9 mouse cellular contexts compared by ENCODE assay signal in genomic region chr16:97670131-97671038, GRCm38 (mm10). TPM values are rescaled to one million over a fixed set of nuclear protein-coding genes. Genes with fewer than 3 reads are reported as not detected.
DNase-seq lines count a peak whose midpoint lies in the region; ATAC-seq and TF ChIP-seq lines count a peak whose summit lies in the region.
"Had no signal": no experiment of that assay in that cellular context is flagged by ENCODE, and none has a peak within 500 bp of the region (broad histone marks: within the 10 kb centered on the region; RNA-seq: fewer than 3 reads in every experiment).

No protein-coding gene starts in this region.

- no peak for ATAC-seq in liver, postnatal 0 days
- ATAC-seq in liver, embryonic 11.5 days (replicated peaks; ENCODE audit: low FRiP score), result no peak
- ATAC-seq in forebrain, embryonic 11.5 days (replicated peaks; ENCODE audit: low FRiP score), result no peak
- no peak for ATAC-seq in midbrain, embryonic 13.5 days

- H3K4me1 ChIP-seq in liver, postnatal 0 days (ENCODE audit: insufficient read depth), result no peaks in the 10 kb centered on the region
- no peaks in the 10 kb centered on the region for H3K4me1 ChIP-seq in liver, embryonic 11.5 days (replicated peaks; ENCODE audit: control insufficient read depth, insufficient read depth, low read length)
- H3K4me1 ChIP-seq in forebrain, embryonic 11.5 days (replicated peaks; ENCODE audit: control insufficient read depth, insufficient read depth, low read length), result no peaks in the 10 kb centered on the region
- H3K4me1 ChIP-seq in midbrain, embryonic 13.5 days (replicated peaks), result no peaks in the 10 kb centered on the region
- H3K4me1 ChIP-seq: neural tube, embryonic 13.5 days had no signal

- 63% methylated on average over 8 of the region's 8 CpGs for WGBS in liver, postnatal 0 days (ENCODE audit: insufficient replicate concordance)
- 78% methylated on average over 8 of the region's 8 CpGs for WGBS in liver, embryonic 11.5 days
- 84% methylated on average over 8 of the region's 8 CpGs for WGBS in forebrain, embryonic 11.5 days
- 86% methylated on average over 8 of the region's 8 CpGs for WGBS in midbrain, embryonic 13.5 days

- no peak overlapping the region for H3K4me3 ChIP-seq in liver, postnatal 0 days (ENCODE audit: low read depth, low read length)
- no peak overlapping the region for H3K4me3 ChIP-seq in liver, embryonic 11.5 days (ENCODE audit: low read depth, low read length)
- no peak overlapping the region for H3K4me3 ChIP-seq in forebrain, embryonic 11.5 days (ENCODE audit: low read depth, low read length)
- no peak overlapping the region for H3K4me3 ChIP-seq in midbrain, embryonic 13.5 days (replicated peaks)
- H3K4me3 ChIP-seq: neural tube, embryonic 13.5 days had no signal

- no peak overlapping the region for H3K4me2 ChIP-seq in liver, postnatal 0 days (ENCODE audit: low read depth, low read length)
- no peak overlapping the region for H3K4me2 ChIP-seq in liver, embryonic 11.5 days
- H3K4me2 ChIP-seq in forebrain, embryonic 11.5 days (ENCODE audit: low read depth, low read length, severe bottlenecking), result no peak overlapping the region
- H3K4me2 ChIP-seq in midbrain, embryonic 13.5 days (replicated peaks), result no peak overlapping the region
- H3K4me2 ChIP-seq: neural tube, embryonic 13.5 days had no signal

- peak; percentile 39 for TF ChIP-seq CTCF in liver, postnatal 0 days (IDR thresholded peaks at IDR 0.05; ENCODE audit: low read depth)

- no peak overlapping the region for H3K27ac ChIP-seq in liver, postnatal 0 days (ENCODE audit: low read depth)
- H3K27ac ChIP-seq in liver, embryonic 11.5 days (ENCODE audit: low read depth, low read length), result no peak overlapping the region
- H3K27ac ChIP-seq in forebrain, embryonic 11.5 days (ENCODE audit: low read depth, low read length), result no peak overlapping the region
- H3K27ac ChIP-seq in midbrain, embryonic 13.5 days, result no peak overlapping the region
- H3K27ac ChIP-seq: neural tube, embryonic 13.5 days had no signal

- H3K9ac ChIP-seq in liver, postnatal 0 days (replicated peaks), result no peak overlapping the region
- H3K9ac ChIP-seq in liver, embryonic 11.5 days (ENCODE audit: low read depth, low read length), result no peak overlapping the region
- no peak overlapping the region for H3K9ac ChIP-seq in forebrain, embryonic 11.5 days (ENCODE audit: low read length)
- no peak overlapping the region for H3K9ac ChIP-seq in midbrain, embryonic 13.5 days (replicated peaks)
- H3K9ac ChIP-seq: neural tube, embryonic 13.5 days had no signal

- H3K9me3 ChIP-seq in liver, postnatal 0 days (ENCODE audit: low read length), result no peaks in the 10 kb centered on the region
- H3K9me3 ChIP-seq in liver, embryonic 11.5 days (ENCODE audit: control insufficient read depth, low read length), result no peaks in the 10 kb centered on the region
- H3K9me3 ChIP-seq in forebrain, embryonic 11.5 days (ENCODE audit: control insufficient read depth, low read length), result no peaks in the 10 kb centered on the region
- H3K9me3 ChIP-seq in midbrain, embryonic 13.5 days, result no peaks in the 10 kb centered on the region
- H3K9me3 ChIP-seq: neural tube, embryonic 13.5 days had no signal

- no peaks in the 10 kb centered on the region for H3K27me3 ChIP-seq in liver, postnatal 0 days (ENCODE audit: insufficient read depth, low read length)
- H3K27me3 ChIP-seq in liver, embryonic 11.5 days (replicated peaks; ENCODE audit: control insufficient read depth, insufficient read depth, low read length), result no peaks in the 10 kb centered on the region
- H3K27me3 ChIP-seq in forebrain, embryonic 11.5 days (ENCODE audit: control insufficient read depth, insufficient read depth, low read length), result no peaks in the 10 kb centered on the region
- H3K27me3 ChIP-seq in midbrain, embryonic 13.5 days, result no peaks in the 10 kb centered on the region
- H3K27me3 ChIP-seq: neural tube, embryonic 13.5 days had no signal

- no peak for TF ChIP-seq EP300 in liver, postnatal 0 days (IDR thresholded peaks at IDR 0.05; ENCODE audit: low read depth)

- no peaks in the 10 kb centered on the region for H3K36me3 ChIP-seq in liver, postnatal 0 days (replicated peaks; ENCODE audit: insufficient read depth, low read length)
- H3K36me3 ChIP-seq in liver, embryonic 11.5 days (ENCODE audit: control insufficient read depth, insufficient read depth, low read length), result no peaks in the 10 kb centered on the region
- H3K36me3 ChIP-seq in forebrain, embryonic 11.5 days (ENCODE audit: control insufficient read depth, insufficient read depth, low read length), result no peaks in the 10 kb centered on the region
- no peaks in the 10 kb centered on the region for H3K36me3 ChIP-seq in midbrain, embryonic 13.5 days
- H3K36me3 ChIP-seq: neural tube, embryonic 13.5 days had no signal

- no peak for DNase-seq in liver, postnatal 0 days
- DNase-seq in liver, embryonic 11.5 days (ENCODE audit: low spot score), result no peak
- peak; percentile 51 to 57 for DNase-seq in cerebellum, postnatal 14 days
- peak; percentile 38 for DNase-seq in kidney, postnatal 14 days
- peak; percentile 9 for DNase-seq in right cerebral cortex, postnatal 25 days
- no peak for DNase-seq in forebrain, embryonic 11.5 days (ENCODE audit: low spot score)
- DNase-seq in adrenal gland, adult 8-10 months, result no peak

RNA-seq across cellular contexts. Expression of gene Tmprss2, which starts 59.4 kb away (rescaled TPM):
- 2.8 and 4.3 TPM in 2 replicates for polyA plus RNA-seq in liver, postnatal 0 days (2015; fragmentation: Nextera tagmentation; extraction: Ambion mirVana)
- 2.5 and 3.0 TPM in 2 replicates for polyA plus RNA-seq in liver, embryonic 11.5 days (2014; fragmentation: Nextera tagmentation; extraction: Ambion mirVana)
- polyA plus RNA-seq in forebrain, embryonic 11.5 days (2014; fragmentation: Nextera tagmentation; extraction: Ambion mirVana), result 0.05 and 0.49 TPM in 2 replicates
- total RNA-seq in adrenal gland, adult 8-10 months (2022), result under 1 TPM in 2 of 4 experiments, not detected in 2; 0.07 to 0.09 TPM
- 0.05 TPM in 1 of 2 replicates, not detected in the other for polyA plus RNA-seq in midbrain, embryonic 13.5 days (2015; fragmentation: Nextera tagmentation; extraction: Ambion mirVana)
- polyA plus RNA-seq: neural tube, embryonic 13.5 days had no signal

Comparison
In these comparisons a context has a peak if more than half of its experiments do, and no peak if none do; other contexts are left out.
1. DNase-seq: peak in cerebellum, postnatal 14 days (2 of 2), kidney, postnatal 14 days (single experiment) and right cerebral cortex, postnatal 25 days (single experiment); none in liver, postnatal 0 days (single experiment), liver, embryonic 11.5 days (single experiment), forebrain, embryonic 11.5 days (single experiment) and adrenal gland, adult 8-10 months (single experiment).